Mouse (Mus musculus): ENCODE measurements around the gene Lcn10. TPM values are rescaled to one million over a fixed set of nuclear protein-coding genes. Genes with fewer than 3 reads are reported as not detected.

Gene Lcn10
- not detected for polyA plus RNA-seq (2014; fragmentation: Illumina TruSeq; extraction: RNeasy Lipid Tissue Mini Kit (QIAGEN cat#74804); ENCODE audit: insufficient read depth, low read depth, low replicate concordance)

DNA sequence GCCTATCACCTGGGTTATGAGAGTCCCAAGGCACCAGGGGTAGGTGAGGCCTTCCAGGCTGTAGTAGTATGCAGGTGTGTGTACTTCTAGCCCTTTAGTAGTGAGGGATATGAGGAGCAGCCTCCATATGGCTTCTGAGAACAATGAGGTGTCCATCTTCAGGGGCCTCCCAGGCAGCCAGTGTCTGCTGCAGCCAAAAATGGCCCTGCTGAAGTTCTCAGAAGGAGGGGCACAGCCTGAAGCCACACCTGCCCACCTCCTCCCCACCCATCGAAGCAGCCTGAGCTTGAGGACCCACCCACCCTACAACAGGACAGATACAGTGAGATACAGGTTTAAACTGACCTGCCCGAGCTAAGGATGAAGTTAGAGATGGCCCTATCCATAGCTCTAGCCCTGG, at the start of gene Lcn10:
Gene Lcn10 (plus strand): TSS at position 301 of the 400 bp plus-strand sequence.

DNA sequence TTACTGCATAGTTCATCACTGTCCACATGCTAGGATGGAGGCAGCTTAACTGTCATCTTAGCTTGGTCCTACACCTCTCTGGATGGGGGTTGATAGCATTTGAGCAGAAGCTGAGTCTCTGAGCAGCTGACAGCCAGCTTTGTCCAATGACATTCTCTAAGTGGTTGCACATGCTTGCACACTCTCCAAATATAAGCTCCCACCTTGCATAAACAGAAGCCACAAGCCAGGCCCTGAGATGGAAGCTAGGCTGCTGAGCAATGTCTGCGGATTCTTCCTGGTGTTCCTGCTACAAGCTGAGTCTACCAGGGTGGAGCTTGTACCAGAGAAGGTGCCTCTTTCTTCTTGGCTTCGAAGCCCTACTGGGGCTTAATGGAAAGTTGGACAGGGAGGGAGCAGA, 29.6 kb upstream of the Lcn10 start, which contains the start of gene Lcn8:
Gene Lcn8 (plus strand): TSS at position 219 of the 400 bp plus-strand sequence.

GRCm38 (mm10) chr2:25657652-25658051, 24.9 kb upstream of the Lcn10 start, which contains the start of gene Lcn5:
Gene Lcn5 (plus strand): TSS chr2:25657952.

GRCm38 (mm10) chr2:25676486-25676885, 6.0 kb upstream of the Lcn10 start, which contains the start of gene Lcn6:
Gene Lcn6 (plus strand): TSS chr2:25676786.

GRCm38 (mm10) chr2:25699743-25700142, 17.2 kb downstream of the Lcn10 start, which contains the start of gene Obp2a:
Gene Obp2a (plus strand): TSS chr2:25700043.

GRCm38 (mm10) chr2:25706643-25707481, 24.3 kb downstream of the Lcn10 start, which contains the start of gene Bmyc:
Gene Bmyc (plus strand): TSS chr2:25706739.

Other genes with a start within 250 kb of the Lcn10 start
- 364 TPM for gene Clic3, start 225.9 kb upstream of the Lcn10 start, polyA plus RNA-seq (2014; fragmentation: Illumina TruSeq; extraction: RNeasy Lipid Tissue Mini Kit (QIAGEN cat#74804); ENCODE audit: insufficient read depth, low read depth, low replicate concordance)
- 44.5 TPM for gene Paxx, start 221.6 kb upstream of the Lcn10 start, polyA plus RNA-seq (2014; fragmentation: Illumina TruSeq; extraction: RNeasy Lipid Tissue Mini Kit (QIAGEN cat#74804); ENCODE audit: insufficient read depth, low read depth, low replicate concordance)
- gene Ptgds, start 212.7 kb upstream of the Lcn10 start, polyA plus RNA-seq (2014; fragmentation: Illumina TruSeq; extraction: RNeasy Lipid Tissue Mini Kit (QIAGEN cat#74804); ENCODE audit: insufficient read depth, low read depth, low replicate concordance): 1.6 TPM
- not detected for gene Lcn12, start 188.8 kb upstream of the Lcn10 start, polyA plus RNA-seq (2014; fragmentation: Illumina TruSeq; extraction: RNeasy Lipid Tissue Mini Kit (QIAGEN cat#74804); ENCODE audit: insufficient read depth, low read depth, low replicate concordance)
- gene Fbxw5, start 182.0 kb upstream of the Lcn10 start, polyA plus RNA-seq (2014; fragmentation: Illumina TruSeq; extraction: RNeasy Lipid Tissue Mini Kit (QIAGEN cat#74804); ENCODE audit: insufficient read depth, low read depth, low replicate concordance): 27.0 TPM
- 0.92 TPM for gene C8g, start 181.0 kb upstream of the Lcn10 start, polyA plus RNA-seq (2014; fragmentation: Illumina TruSeq; extraction: RNeasy Lipid Tissue Mini Kit (QIAGEN cat#74804); ENCODE audit: insufficient read depth, low read depth, low replicate concordance)
- gene Traf2, start 135.8 kb upstream of the Lcn10 start, polyA plus RNA-seq (2014; fragmentation: Illumina TruSeq; extraction: RNeasy Lipid Tissue Mini Kit (QIAGEN cat#74804); ENCODE audit: insufficient read depth, low read depth, low replicate concordance): 19.5 TPM
- gene Edf1, start 124.9 kb upstream of the Lcn10 start, polyA plus RNA-seq (2014; fragmentation: Illumina TruSeq; extraction: RNeasy Lipid Tissue Mini Kit (QIAGEN cat#74804); ENCODE audit: insufficient read depth, low read depth, low replicate concordance): 272 TPM
- gene Mamdc4, start 107.9 kb upstream of the Lcn10 start, polyA plus RNA-seq (2014; fragmentation: Illumina TruSeq; extraction: RNeasy Lipid Tissue Mini Kit (QIAGEN cat#74804); ENCODE audit: insufficient read depth, low read depth, low replicate concordance): 0.44 TPM
- 64.0 TPM for gene Phpt1, start 107.5 kb upstream of the Lcn10 start, polyA plus RNA-seq (2014; fragmentation: Illumina TruSeq; extraction: RNeasy Lipid Tissue Mini Kit (QIAGEN cat#74804); ENCODE audit: insufficient read depth, low read depth, low replicate concordance)
- gene Ajm1, start 101.0 kb upstream of the Lcn10 start, polyA plus RNA-seq (2014; fragmentation: Illumina TruSeq; extraction: RNeasy Lipid Tissue Mini Kit (QIAGEN cat#74804); ENCODE audit: insufficient read depth, low read depth, low replicate concordance): not detected
- 25.9 TPM for gene Rabl6, start 74.2 kb upstream of the Lcn10 start, polyA plus RNA-seq (2014; fragmentation: Illumina TruSeq; extraction: RNeasy Lipid Tissue Mini Kit (QIAGEN cat#74804); ENCODE audit: insufficient read depth, low read depth, low replicate concordance)
- gene Ccdc183, start 65.0 kb upstream of the Lcn10 start, polyA plus RNA-seq (2014; fragmentation: Illumina TruSeq; extraction: RNeasy Lipid Tissue Mini Kit (QIAGEN cat#74804); ENCODE audit: insufficient read depth, low read depth, low replicate concordance): not detected
- gene Tmem141, start 60.7 kb upstream of the Lcn10 start, polyA plus RNA-seq (2014; fragmentation: Illumina TruSeq; extraction: RNeasy Lipid Tissue Mini Kit (QIAGEN cat#74804); ENCODE audit: insufficient read depth, low read depth, low replicate concordance): 21.1 TPM
- gene Fcna, start 54.7 kb upstream of the Lcn10 start, polyA plus RNA-seq (2014; fragmentation: Illumina TruSeq; extraction: RNeasy Lipid Tissue Mini Kit (QIAGEN cat#74804); ENCODE audit: insufficient read depth, low read depth, low replicate concordance): 23.9 TPM
- not detected for gene Lcn8, start 29.6 kb upstream of the Lcn10 start, polyA plus RNA-seq (2014; fragmentation: Illumina TruSeq; extraction: RNeasy Lipid Tissue Mini Kit (QIAGEN cat#74804); ENCODE audit: insufficient read depth, low read depth, low replicate concordance)
- not detected for gene Lcn5, start 24.8 kb upstream of the Lcn10 start, polyA plus RNA-seq (2014; fragmentation: Illumina TruSeq; extraction: RNeasy Lipid Tissue Mini Kit (QIAGEN cat#74804); ENCODE audit: insufficient read depth, low read depth, low replicate concordance)
- not detected for gene Lcn6, start 5.9 kb upstream of the Lcn10 start, polyA plus RNA-seq (2014; fragmentation: Illumina TruSeq; extraction: RNeasy Lipid Tissue Mini Kit (QIAGEN cat#74804); ENCODE audit: insufficient read depth, low read depth, low replicate concordance)
- not detected for gene Obp2a, start 17.3 kb downstream of the Lcn10 start, polyA plus RNA-seq (2014; fragmentation: Illumina TruSeq; extraction: RNeasy Lipid Tissue Mini Kit (QIAGEN cat#74804); ENCODE audit: insufficient read depth, low read depth, low replicate concordance)
- 21.5 TPM for gene Bmyc, start 24.0 kb downstream of the Lcn10 start, polyA plus RNA-seq (2014; fragmentation: Illumina TruSeq; extraction: RNeasy Lipid Tissue Mini Kit (QIAGEN cat#74804); ENCODE audit: insufficient read depth, low read depth, low replicate concordance)
- not detected for gene Obp2b, start 54.3 kb downstream of the Lcn10 start, polyA plus RNA-seq (2014; fragmentation: Illumina TruSeq; extraction: RNeasy Lipid Tissue Mini Kit (QIAGEN cat#74804); ENCODE audit: insufficient read depth, low read depth, low replicate concordance)
- not detected for gene Lcn3, start 82.8 kb downstream of the Lcn10 start, polyA plus RNA-seq (2014; fragmentation: Illumina TruSeq; extraction: RNeasy Lipid Tissue Mini Kit (QIAGEN cat#74804); ENCODE audit: insufficient read depth, low read depth, low replicate concordance)
- gene Lcn11, start 94.3 kb downstream of the Lcn10 start, polyA plus RNA-seq (2014; fragmentation: Illumina TruSeq; extraction: RNeasy Lipid Tissue Mini Kit (QIAGEN cat#74804); ENCODE audit: insufficient read depth, low read depth, low replicate concordance): not detected
- gene Gm13539, start 99.5 kb downstream of the Lcn10 start, polyA plus RNA-seq (2014; fragmentation: Illumina TruSeq; extraction: RNeasy Lipid Tissue Mini Kit (QIAGEN cat#74804); ENCODE audit: insufficient read depth, low read depth, low replicate concordance): not detected
- gene Glt6d1, start 133.1 kb downstream of the Lcn10 start, polyA plus RNA-seq (2014; fragmentation: Illumina TruSeq; extraction: RNeasy Lipid Tissue Mini Kit (QIAGEN cat#74804); ENCODE audit: insufficient read depth, low read depth, low replicate concordance): not detected
- not detected for gene Lcn9, start 140.4 kb downstream of the Lcn10 start, polyA plus RNA-seq (2014; fragmentation: Illumina TruSeq; extraction: RNeasy Lipid Tissue Mini Kit (QIAGEN cat#74804); ENCODE audit: insufficient read depth, low read depth, low replicate concordance)
- gene Sohlh1, start 164.5 kb downstream of the Lcn10 start, polyA plus RNA-seq (2014; fragmentation: Illumina TruSeq; extraction: RNeasy Lipid Tissue Mini Kit (QIAGEN cat#74804); ENCODE audit: insufficient read depth, low read depth, low replicate concordance): not detected
- gene Kcnt1, start 181.0 kb downstream of the Lcn10 start, polyA plus RNA-seq (2014; fragmentation: Illumina TruSeq; extraction: RNeasy Lipid Tissue Mini Kit (QIAGEN cat#74804); ENCODE audit: insufficient read depth, low read depth, low replicate concordance): not detected

Data from lung, adult 10 weeks (tissue).